Mouse (Mus musculus): ENCODE data around the gene Sec31a.
A peak's percentile ranks its signal among the peaks of the same experiment; 100 is the strongest.
"Not testable (repeated sequence)": the region's sequence is repeated elsewhere in the genome, so short reads cannot be mapped to it uniquely, and the experiment has no call there.

Sec31a gene

DNA sequence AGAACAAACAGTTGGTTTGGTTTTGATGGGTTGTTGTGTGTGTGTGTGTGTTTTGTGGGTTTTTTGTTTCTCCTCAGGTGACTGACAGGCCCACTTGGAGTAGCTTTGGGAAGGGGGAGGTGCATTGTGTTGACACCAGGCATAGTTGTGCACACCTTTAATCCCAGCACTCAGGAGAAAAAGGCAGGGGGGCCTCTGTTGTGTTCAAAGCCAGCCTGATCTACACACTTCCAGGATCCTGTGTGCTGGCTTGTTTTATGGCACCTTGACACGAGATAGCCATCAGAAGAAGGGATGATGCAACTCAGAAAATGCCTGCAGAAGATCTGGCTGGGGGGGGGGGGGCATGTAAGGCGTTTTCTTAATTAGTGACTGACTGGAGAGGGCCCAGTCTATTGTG, 14.9 kb upstream of the Sec31a start:
- Histone ChIP-seq H3K27me3 (ENCODE audit: insufficient read depth, low read length) (no peaks in the 10 kb centered on the region), H3K4me3 (replicated peaks; ENCODE audit: low read length) (peak overlapping the region; percentile 96; the same call in 1 of the 2 replicates), H3K4me1 (replicated peaks; ENCODE audit: low read depth, low read length) (peaks cover 39% of the 10 kb centered on the region), H3K36me3 (ENCODE audit: insufficient read depth, low read length) (peaks cover 26% of the 10 kb centered on the region), H3K9me3 (ENCODE audit: low read length) (no peaks in the 10 kb centered on the region)
- TF ChIP-seq POU5F1 (IDR thresholded peaks at IDR 0.05; ENCODE audit: borderline replicate concordance, low read length) (no peak), NANOG (IDR thresholded peaks at IDR 0.05; ENCODE audit: borderline replicate concordance, low read length) (no peak), CTCF (conservative IDR thresholded peaks at IDR 0.05; ENCODE audit: low read length) (no peak)

DNA sequence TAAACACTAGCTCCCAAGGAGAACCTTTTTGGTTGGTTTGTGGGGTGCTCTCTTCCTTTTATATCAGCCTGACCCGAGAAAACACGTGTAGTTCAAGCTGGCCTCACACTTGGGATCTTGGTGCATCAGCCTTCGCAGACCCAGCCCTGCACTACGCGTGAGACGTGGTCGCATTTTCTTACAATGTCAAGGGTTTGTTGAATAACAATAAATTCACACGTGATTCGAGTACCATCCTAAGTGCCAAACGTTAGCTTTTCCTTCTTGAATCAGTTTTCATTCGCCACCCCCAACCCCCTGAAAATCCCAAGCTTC, 14.0 kb upstream of the Sec31a start:
- Histone ChIP-seq H3K9me3 (ENCODE audit: low read length) (no peaks in the 10 kb centered on the region), H3K4me3 (replicated peaks; ENCODE audit: low read length) (peak overlapping the region; percentile 96), H3K27me3 (ENCODE audit: insufficient read depth, low read length) (no peaks in the 10 kb centered on the region), H3K4me1 (replicated peaks; ENCODE audit: low read depth, low read length) (peaks cover 48% of the 10 kb centered on the region), H3K36me3 (ENCODE audit: insufficient read depth, low read length) (peaks cover 36% of the 10 kb centered on the region)
- no peak for TF ChIP-seq POU5F1 (IDR thresholded peaks at IDR 0.05; ENCODE audit: borderline replicate concordance, low read length)
- TF ChIP-seq NANOG (IDR thresholded peaks at IDR 0.05; ENCODE audit: borderline replicate concordance, low read length) = no peak

DNA sequence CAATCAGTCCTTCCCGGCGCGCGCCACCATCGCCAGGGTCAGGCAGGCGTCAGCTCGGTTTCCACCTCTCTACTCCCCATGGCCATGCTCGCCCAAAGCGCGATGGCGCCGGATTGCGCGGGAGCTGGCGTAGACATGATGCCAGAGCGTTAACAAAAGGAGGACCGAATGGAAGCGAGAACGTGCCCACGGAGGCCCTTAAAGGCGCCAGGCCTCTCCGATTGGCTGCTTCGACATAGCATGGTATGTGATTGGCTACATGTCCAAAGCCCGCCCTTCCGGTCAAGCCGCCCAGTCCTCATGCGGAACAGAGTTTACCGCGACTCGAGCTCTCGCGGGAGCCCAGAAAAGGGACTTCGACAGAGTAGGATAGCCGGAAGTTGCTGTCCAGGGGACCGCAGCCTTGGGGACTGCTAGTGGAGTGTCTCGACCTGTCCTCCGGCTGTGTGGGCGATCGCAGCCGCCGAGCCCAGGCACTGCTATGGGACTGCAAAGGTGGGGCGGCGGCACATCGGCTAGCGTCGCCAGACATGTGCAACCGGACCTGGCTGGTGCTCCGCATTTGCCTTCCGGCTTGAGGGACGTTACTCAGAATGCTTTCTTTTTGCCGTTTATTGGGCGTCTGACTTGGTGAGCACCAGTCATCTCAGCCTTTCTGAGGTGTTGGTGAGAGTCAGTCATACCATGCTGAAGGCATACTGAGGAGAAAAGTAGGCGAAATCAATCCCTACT, 13.5 kb upstream of the Sec31a start:
- no peak for TF ChIP-seq NANOG (IDR thresholded peaks at IDR 0.05; ENCODE audit: borderline replicate concordance, low read length)
- no peak for TF ChIP-seq CTCF (conservative IDR thresholded peaks at IDR 0.05; ENCODE audit: low read length)
- TF ChIP-seq POU5F1 (IDR thresholded peaks at IDR 0.05; ENCODE audit: borderline replicate concordance, low read length) = no peak
- no peaks in the 10 kb centered on the region for H3K9me3 ChIP-seq (ENCODE audit: low read length)
- H3K27me3 ChIP-seq (ENCODE audit: insufficient read depth, low read length) = no peaks in the 10 kb centered on the region
- peaks cover 41% of the 10 kb centered on the region for H3K36me3 ChIP-seq (ENCODE audit: insufficient read depth, low read length)
- H3K4me1 ChIP-seq (replicated peaks; ENCODE audit: low read depth, low read length) = peaks cover 53% of the 10 kb centered on the region
- peak overlapping the region; percentile 96 for H3K4me3 ChIP-seq (replicated peaks; ENCODE audit: low read length)

DNA sequence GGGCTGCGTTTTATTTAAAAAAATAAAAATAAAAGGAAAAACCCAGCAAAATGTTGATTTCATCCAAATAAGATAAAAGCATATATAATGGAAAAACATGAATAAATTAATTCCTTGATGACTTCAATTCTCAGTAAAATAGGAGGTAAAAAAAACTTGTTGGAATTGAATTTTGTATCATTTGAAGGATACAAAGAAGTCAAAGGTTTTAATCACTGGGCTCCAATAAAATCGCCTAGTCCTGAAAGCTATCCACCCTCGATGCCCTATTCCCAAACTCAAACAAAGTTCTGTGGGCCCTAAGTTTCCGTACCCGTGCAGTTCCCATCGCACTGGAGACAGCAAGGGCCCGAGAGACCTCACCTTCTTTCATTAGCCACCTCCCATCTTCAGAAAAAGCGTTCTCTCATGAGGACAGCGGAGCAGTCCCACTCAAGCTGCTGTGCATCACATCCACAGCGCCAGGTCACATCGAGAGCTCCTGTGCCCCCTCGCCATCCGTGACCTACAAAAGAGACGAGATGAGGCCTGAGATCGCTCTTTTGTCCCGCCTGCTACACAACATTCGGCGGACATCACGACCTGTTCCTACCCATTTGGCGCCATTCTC, 12.8 kb upstream of the Sec31a start:
- peaks cover 47% of the 10 kb centered on the region for H3K36me3 ChIP-seq (ENCODE audit: insufficient read depth, low read length)
- TF ChIP-seq CTCF (conservative IDR thresholded peaks at IDR 0.05; ENCODE audit: low read length) (no peak), POU5F1 (IDR thresholded peaks at IDR 0.05; ENCODE audit: borderline replicate concordance, low read length) (no peak), NANOG (IDR thresholded peaks at IDR 0.05; ENCODE audit: borderline replicate concordance, low read length) (no peak)
- peak overlapping the region; percentile 96 for H3K4me3 ChIP-seq (replicated peaks; ENCODE audit: low read length)
- H3K4me1 ChIP-seq (replicated peaks; ENCODE audit: low read depth, low read length) = peaks cover 60% of the 10 kb centered on the region
- H3K9me3 ChIP-seq (ENCODE audit: low read length) = no peaks in the 10 kb centered on the region
- no peaks in the 10 kb centered on the region for H3K27me3 ChIP-seq (ENCODE audit: insufficient read depth, low read length)

DNA sequence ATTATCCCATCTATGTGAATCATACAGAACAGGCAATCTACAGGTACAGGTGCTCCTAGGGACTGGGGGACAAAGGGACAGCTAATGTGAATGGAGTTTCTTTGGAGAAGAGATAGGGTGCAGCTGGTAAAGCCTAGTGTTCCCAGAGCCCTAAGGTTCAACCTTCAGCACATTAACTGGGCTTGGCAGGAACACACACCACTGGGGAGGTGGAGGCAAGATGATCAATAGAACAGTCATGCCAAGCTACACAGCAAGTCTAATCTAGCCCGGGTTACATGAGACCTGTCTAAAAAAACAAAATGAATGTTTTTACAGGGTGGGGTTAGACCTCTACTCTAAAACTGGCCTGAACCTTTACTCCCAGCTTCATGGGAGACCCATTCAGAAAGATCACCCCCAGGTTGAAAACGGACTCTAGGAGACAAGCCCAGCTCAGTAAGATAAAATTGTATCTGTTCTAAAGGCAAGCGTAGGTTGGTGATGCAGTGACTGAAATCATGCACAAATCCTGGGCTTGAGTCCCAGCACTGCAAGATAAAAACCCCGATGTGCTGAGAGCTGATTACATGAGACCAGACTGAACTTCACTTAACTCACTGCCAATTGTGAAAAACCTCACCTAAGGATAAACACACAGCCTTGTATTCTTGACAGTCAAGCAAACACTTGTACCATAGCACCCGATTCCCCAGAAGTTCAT, 12.1 kb upstream of the Sec31a start:
- TF ChIP-seq POU5F1 (IDR thresholded peaks at IDR 0.05; ENCODE audit: borderline replicate concordance, low read length) = no peak
- no peak for TF ChIP-seq NANOG (IDR thresholded peaks at IDR 0.05; ENCODE audit: borderline replicate concordance, low read length)
- TF ChIP-seq CTCF (conservative IDR thresholded peaks at IDR 0.05; ENCODE audit: low read length) = no peak
- H3K36me3 ChIP-seq (ENCODE audit: insufficient read depth, low read length) = peaks cover 54% of the 10 kb centered on the region
- peaks cover 67% of the 10 kb centered on the region for H3K4me1 ChIP-seq (replicated peaks; ENCODE audit: low read depth, low read length)
- H3K4me3 ChIP-seq (replicated peaks; ENCODE audit: low read length) = peak overlapping the region; percentile 96
- no peaks in the 10 kb centered on the region for H3K27me3 ChIP-seq (ENCODE audit: insufficient read depth, low read length)
- no peaks in the 10 kb centered on the region for H3K9me3 ChIP-seq (ENCODE audit: low read length)

DNA sequence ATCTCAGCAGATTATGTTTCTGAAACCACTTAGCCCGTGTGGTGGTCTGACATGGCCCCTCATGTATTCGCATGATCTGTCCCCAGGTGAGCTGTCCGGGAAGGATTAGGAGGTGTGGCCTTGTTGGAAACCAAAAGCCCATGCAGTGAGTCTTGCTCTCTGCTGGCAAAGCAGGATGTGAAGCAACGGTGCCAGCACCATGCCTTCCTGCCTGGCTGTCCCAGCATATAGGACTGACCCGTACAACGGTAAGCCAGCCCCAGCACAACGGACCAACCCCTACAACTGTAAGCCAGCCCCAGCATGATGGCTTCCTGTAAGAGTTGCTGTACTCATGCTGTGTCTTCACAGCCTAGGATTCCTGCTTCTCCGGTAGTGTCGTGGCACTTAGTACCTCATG, 11.2 kb upstream of the Sec31a start:
- Histone ChIP-seq H3K4me3 (replicated peaks; ENCODE audit: low read length) (peak overlapping the region; percentile 96), H3K27me3 (ENCODE audit: insufficient read depth, low read length) (no peaks in the 10 kb centered on the region), H3K9me3 (ENCODE audit: low read length) (no peaks in the 10 kb centered on the region), H3K4me1 (replicated peaks; ENCODE audit: low read depth, low read length) (peaks cover 76% of the 10 kb centered on the region), H3K36me3 (ENCODE audit: insufficient read depth, low read length) (peaks cover 63% of the 10 kb centered on the region)
- no peak for TF ChIP-seq NANOG (IDR thresholded peaks at IDR 0.05; ENCODE audit: borderline replicate concordance, low read length)

DNA sequence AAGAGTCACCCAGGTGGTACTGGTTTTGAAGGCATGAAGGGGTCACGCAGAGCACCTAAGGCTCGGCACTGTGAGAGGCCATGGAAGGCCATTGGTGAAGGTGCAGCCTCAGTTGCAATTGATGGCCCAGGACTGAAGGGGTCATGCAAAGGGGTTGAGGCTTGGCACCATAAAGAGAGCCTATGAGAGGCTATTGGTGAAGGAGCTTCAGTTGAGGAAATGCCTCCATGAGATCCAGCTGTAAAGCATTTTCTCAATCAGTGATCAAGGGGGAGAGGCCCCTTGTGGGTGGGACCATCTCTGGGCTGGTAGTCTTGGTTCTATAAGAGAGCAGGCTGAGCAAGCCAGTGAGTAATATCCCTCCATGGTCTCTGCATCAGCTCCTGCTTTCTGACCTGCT, 9.8 kb upstream of the Sec31a start:
- not testable (repeated sequence) for H3K27me3 ChIP-seq (ENCODE audit: insufficient read depth, low read length)

DNA sequence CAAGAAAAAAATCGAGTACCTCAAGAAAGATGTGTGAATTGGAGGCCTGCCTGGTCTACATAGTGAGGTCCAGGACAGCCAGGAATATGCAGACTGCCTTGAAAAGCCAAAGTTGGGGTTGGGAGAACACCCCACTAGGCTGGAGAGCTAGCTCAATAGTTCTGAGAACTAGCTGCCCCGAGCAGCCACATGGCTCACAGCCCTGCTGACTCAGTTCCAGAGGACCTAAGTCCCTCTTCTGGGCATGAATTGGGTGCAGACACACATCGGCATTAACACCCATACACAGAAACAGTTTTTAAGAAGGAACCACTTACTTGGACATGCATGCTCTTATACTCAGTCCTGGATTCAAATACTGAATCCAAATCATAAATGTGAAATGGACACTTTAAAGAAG, 8.2 kb upstream of the Sec31a start:
- H3K27me3 ChIP-seq (ENCODE audit: insufficient read depth, low read length) = no peaks in the 10 kb centered on the region
- TF ChIP-seq CTCF (conservative IDR thresholded peaks at IDR 0.05; ENCODE audit: low read length) = no peak
- no peak for TF ChIP-seq POU5F1 (IDR thresholded peaks at IDR 0.05; ENCODE audit: borderline replicate concordance, low read length)
- no peak for TF ChIP-seq NANOG (IDR thresholded peaks at IDR 0.05; ENCODE audit: borderline replicate concordance, low read length)
- H3K36me3 ChIP-seq (ENCODE audit: insufficient read depth, low read length) = peaks cover 93% of the 10 kb centered on the region
- peaks cover 86% of the 10 kb centered on the region for H3K4me1 ChIP-seq (replicated peaks; ENCODE audit: low read depth, low read length)
- H3K9me3 ChIP-seq (ENCODE audit: low read length) = no peaks in the 10 kb centered on the region
- peak overlapping the region; percentile 96 for H3K4me3 ChIP-seq (replicated peaks; ENCODE audit: low read length)

More for the DNA sequence above, 9.8 kb upstream of the Sec31a start:
- Histone ChIP-seq H3K4me1 (replicated peaks; ENCODE audit: low read depth, low read length) (peaks cover 81% of the 10 kb centered on the region), H3K4me3 (replicated peaks; ENCODE audit: low read length) (peak overlapping the region; percentile 96), H3K36me3 (ENCODE audit: insufficient read depth, low read length) (peaks cover 78% of the 10 kb centered on the region)
- not testable (repeated sequence) for H3K9me3 ChIP-seq (ENCODE audit: low read length)

Data from E14TG2a.4 (cell line).